ENCODE assay signal across 17 mouse cellular contexts in genomic region chr10:80481002-80481401, GRCm38 (mm10). TPM values are rescaled to one million over a fixed set of nuclear protein-coding genes. Genes with fewer than 3 reads are reported as not detected.
A peak's percentile ranks its signal among the peaks of the same experiment; 100 is the strongest.
DNase-seq lines count a peak whose midpoint lies in the region; ATAC-seq and TF ChIP-seq lines count a peak whose summit lies in the region.
"Had no signal": no experiment of that assay in that cellular context is flagged by ENCODE, and none has a peak within 500 bp of the region (broad histone marks: within the 10 kb centered on the region; RNA-seq: fewer than 3 reads in every experiment).

No protein-coding gene starts in this region.

- no peaks in the 10 kb centered on the region for H3K36me3 ChIP-seq in lung, embryonic 16.5 days (ENCODE audit: control insufficient read depth, insufficient read depth, low read length)
- no peaks in the 10 kb centered on the region for H3K36me3 ChIP-seq in lung, postnatal 0 days (ENCODE audit: insufficient read depth, low read length)
- no peaks in the 10 kb centered on the region for H3K36me3 ChIP-seq in liver, embryonic 12.5 days
- H3K36me3 ChIP-seq: heart, embryonic 13.5 days had no signal

- H3K4me1 ChIP-seq in lung, embryonic 16.5 days (replicated peaks; ENCODE audit: control insufficient read depth, insufficient read depth, low read length), result no peaks in the 10 kb centered on the region
- no peaks in the 10 kb centered on the region for H3K4me1 ChIP-seq in lung, postnatal 0 days (ENCODE audit: insufficient read depth, low read depth, low read length)
- H3K4me1 ChIP-seq in liver, embryonic 12.5 days, result peaks cover 19% of the 10 kb centered on the region

- peaks cover 47% of the 10 kb centered on the region for H3K27me3 ChIP-seq in lung, embryonic 16.5 days (ENCODE audit: control insufficient read depth, insufficient read depth, low read depth, low read length)
- peaks cover 3% of the 10 kb centered on the region; the same call in 1 of the 2 replicates for H3K27me3 ChIP-seq in lung, postnatal 0 days (replicated peaks; ENCODE audit: insufficient read depth, low read length)
- peaks cover 91% of the 10 kb centered on the region for H3K27me3 ChIP-seq in liver, embryonic 12.5 days (replicated peaks)

- no peak overlapping the region for H3K9ac ChIP-seq in lung, embryonic 16.5 days (ENCODE audit: low read length)
- H3K9ac ChIP-seq in lung, postnatal 0 days (replicated peaks; ENCODE audit: low read depth), result no peak overlapping the region
- no peak overlapping the region for H3K9ac ChIP-seq in liver, embryonic 12.5 days
- H3K9ac ChIP-seq: heart, embryonic 13.5 days had no signal

- no peak overlapping the region for H3K27ac ChIP-seq in lung, embryonic 16.5 days (ENCODE audit: low read length)
- H3K27ac ChIP-seq in lung, postnatal 0 days (ENCODE audit: low read length), result no peak overlapping the region
- no peak overlapping the region for H3K27ac ChIP-seq in liver, embryonic 12.5 days
- H3K27ac ChIP-seq: heart, embryonic 13.5 days had no signal

- no peak overlapping the region for H3K4me2 ChIP-seq in lung, embryonic 16.5 days (ENCODE audit: low read depth, low read length)
- no peak overlapping the region for H3K4me2 ChIP-seq in lung, postnatal 0 days (replicated peaks; ENCODE audit: low read depth, low read length)
- no peak overlapping the region for H3K4me2 ChIP-seq in liver, embryonic 12.5 days
- H3K4me2 ChIP-seq: heart, embryonic 13.5 days had no signal

- no peaks in the 10 kb centered on the region for H3K9me3 ChIP-seq in lung, embryonic 16.5 days (ENCODE audit: control insufficient read depth, low read length)
- no peaks in the 10 kb centered on the region for H3K9me3 ChIP-seq in lung, postnatal 0 days (ENCODE audit: low read length)
- H3K9me3 ChIP-seq in liver, embryonic 12.5 days (replicated peaks), result no peaks in the 10 kb centered on the region
- H3K9me3 ChIP-seq: heart, embryonic 13.5 days had no signal

- no peak overlapping the region for H3K4me3 ChIP-seq in lung, embryonic 16.5 days (ENCODE audit: low read length)
- no peak overlapping the region for H3K4me3 ChIP-seq in lung, postnatal 0 days (ENCODE audit: low read depth, low read length)
- no peak overlapping the region for H3K4me3 ChIP-seq in liver, embryonic 12.5 days
- H3K4me3 ChIP-seq: heart, embryonic 13.5 days; myocyte had no signal

- TF ChIP-seq EP300 in lung, postnatal 0 days (IDR thresholded peaks at IDR 0.05), result no peak

- ATAC-seq in lung, embryonic 16.5 days (ENCODE audit: low read depth), result peak; percentile 60; the same call in 1 of the 2 replicates
- ATAC-seq in lung, postnatal 0 days, result no peak
- peak; percentile 79 for ATAC-seq in liver, embryonic 12.5 days
- no peak for ATAC-seq in CD4-positive, CD25-positive, alpha-beta regulatory T cell, adult 4 months

- 9% methylated on average over 5 of the region's 5 CpGs for WGBS in lung, embryonic 16.5 days
- 9% methylated on average over 5 of the region's 5 CpGs for WGBS in lung, postnatal 0 days
- 7% methylated on average over 5 of the region's 5 CpGs for WGBS in liver, embryonic 12.5 days (ENCODE audit: insufficient replicate concordance)

- no peak for TF ChIP-seq CTCF in lung, postnatal 0 days (IDR thresholded peaks at IDR 0.05)

- no peak for DNase-seq in lung, postnatal 0 days (ENCODE audit: low spot score)
- DNase-seq in R1 (ENCODE audit: low read depth, low spot score), result peak; percentile 75
- peak; percentile 69 for DNase-seq in thymus, postnatal 14 days
- DNase-seq in urinary bladder, adult 18-20 months (ENCODE audit: low spot score in 2 of 2), result no peak
- DNase-seq in left cerebral cortex, adult 8-10 months (ENCODE audit: low spot score in 2 of 2), result no peak
- DNase-seq: adrenal gland, adult 2 months; cerebellum, adult 9-11 months; kidney, adult 8-10 months; lung, adult 18-20 months had no signal

RNA-seq across cellular contexts. Expression of gene Onecut3, which starts 13.6 kb away (rescaled TPM):
- not detected in 2 replicates for polyA plus RNA-seq in lung, embryonic 16.5 days (2015; fragmentation: Nextera tagmentation; extraction: Ambion mirVana)
- polyA plus RNA-seq in lung, postnatal 0 days (2015; fragmentation: Nextera tagmentation; extraction: Ambion mirVana), result not detected in 2 replicates
- polyA plus RNA-seq in liver, embryonic 12.5 days (2016; fragmentation: Nextera tagmentation; extraction: Ambion mirVana), result 0.29 and 0.33 TPM in 2 replicates
- not detected for total RNA-seq in left cerebral cortex, adult 8-10 months (2022)
- not detected for polyA plus RNA-seq in CD4-positive, CD25-positive, alpha-beta regulatory T cell, adult 4 months (2017; shearing (Covaris generic))
- total RNA-seq: adrenal gland, adult 2 months; hematopoietic stem cell, adult 5-6 weeks; left cerebral cortex, postnatal 25 days had no signal
- polyA plus RNA-seq: adrenal gland, adult 2 months; gonadal fat pad, adult 2 months; heart, embryonic 13.5 days; myocyte had no signal

RNA-seq across cellular contexts. Expression of gene Tcf3, which starts 47.6 kb away (rescaled TPM):
- 81.0 and 82.4 TPM in 2 replicates for polyA plus RNA-seq in lung, embryonic 16.5 days (2015; fragmentation: Nextera tagmentation; extraction: Ambion mirVana)
- 34.7 and 36.2 TPM in 2 replicates for polyA plus RNA-seq in lung, postnatal 0 days (2015; fragmentation: Nextera tagmentation; extraction: Ambion mirVana)
- 110 and 115 TPM in 2 replicates for polyA plus RNA-seq in liver, embryonic 12.5 days (2016; fragmentation: Nextera tagmentation; extraction: Ambion mirVana)
- total RNA-seq in left cerebral cortex, adult 8-10 months (2022), result 10 to 100 TPM; 27.7 to 32.6 (median 31.4) TPM
- polyA plus RNA-seq in CD4-positive, CD25-positive, alpha-beta regulatory T cell, adult 4 months (2017; shearing (Covaris generic)), result 1 to 10 TPM; 7.5 to 8.5 TPM

RNA-seq across cellular contexts. Expression of gene Atp8b3, which starts 57.9 kb away (rescaled TPM):
- 0.05 and 0.09 TPM in 2 replicates for polyA plus RNA-seq in lung, embryonic 16.5 days (2015; fragmentation: Nextera tagmentation; extraction: Ambion mirVana)
- 0.04 and 0.10 TPM in 2 replicates for polyA plus RNA-seq in lung, postnatal 0 days (2015; fragmentation: Nextera tagmentation; extraction: Ambion mirVana)
- 0.02 and 0.08 TPM in 2 replicates for polyA plus RNA-seq in liver, embryonic 12.5 days (2016; fragmentation: Nextera tagmentation; extraction: Ambion mirVana)
- under 1 TPM in 3 of 4 experiments, not detected in 1; 0.08 to 0.21 (median 0.18) TPM for total RNA-seq in left cerebral cortex, adult 8-10 months (2022)
- not detected for polyA plus RNA-seq in CD4-positive, CD25-positive, alpha-beta regulatory T cell, adult 4 months (2017; shearing (Covaris generic))
- total RNA-seq: hematopoietic stem cell, adult 5-6 weeks had no signal

Comparison
In these comparisons a context has a peak if more than half of its experiments do, and no peak if none do; other contexts are left out.
1. ATAC-seq: peak in lung, embryonic 16.5 days (single experiment) and liver, embryonic 12.5 days (single experiment); none in lung, postnatal 0 days (single experiment) and CD4-positive, CD25-positive, alpha-beta regulatory T cell, adult 4 months (single experiment).
2. DNase-seq: peak in R1 (single experiment) and thymus, postnatal 14 days (single experiment); none in lung, postnatal 0 days (single experiment), urinary bladder, adult 18-20 months (0 of 2) and left cerebral cortex, adult 8-10 months (0 of 2).